Mouse (Mus musculus): ENCODE measurements around the gene Slc10a2.
"Not testable (repeated sequence)": the region's sequence is repeated elsewhere in the genome, so short reads cannot be mapped to it uniquely, and the experiment has no call there.

The Slc10a2 gene

DNA sequence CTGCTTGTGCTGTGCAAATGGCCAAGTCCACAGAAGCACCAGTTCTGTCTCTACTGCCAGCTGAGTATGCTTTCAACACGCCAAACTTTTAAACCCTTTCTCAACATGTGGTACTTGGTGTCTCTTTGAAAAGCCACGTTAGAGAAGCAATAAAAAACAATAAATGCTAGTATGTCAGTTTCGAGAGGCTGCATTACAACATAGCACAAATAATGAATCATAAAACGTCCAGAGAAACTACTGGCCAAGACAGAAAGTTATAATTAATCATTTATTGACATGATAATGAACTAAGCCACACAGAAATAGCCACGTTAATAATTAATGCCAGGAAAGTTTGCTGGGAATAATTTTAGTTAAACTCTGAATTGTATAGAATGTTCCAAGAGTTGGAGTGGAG is at the start of gene Slc10a2:
TSS of gene Slc10a2 (minus strand) at position 166 of the 400 bp plus-strand sequence.
- DNase-seq (ENCODE audit: extremely low spot score, low read depth, low spot score): no peak

DNA sequence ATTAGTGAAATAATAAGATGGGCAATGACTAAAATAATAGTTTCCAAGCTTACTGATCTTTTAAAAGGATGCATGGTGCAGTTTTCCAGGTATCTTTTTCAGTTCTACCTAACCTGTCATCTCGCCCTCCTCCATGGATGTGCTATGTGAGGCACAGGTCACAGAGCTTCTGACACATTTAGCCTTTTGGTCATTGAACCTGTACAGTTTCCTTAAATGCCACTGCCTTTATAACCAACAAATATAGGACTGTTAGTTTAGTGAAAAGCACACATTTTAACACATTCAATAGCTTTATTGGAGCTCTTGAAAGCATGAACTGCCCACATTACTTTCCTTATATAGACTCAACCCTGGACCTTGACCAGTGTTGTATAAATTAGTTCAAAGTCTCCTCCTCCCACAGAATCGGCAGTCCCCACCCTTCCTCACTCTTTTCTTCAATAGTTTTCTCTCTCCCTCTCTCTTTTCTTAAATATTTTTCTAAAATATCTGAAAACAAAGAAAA is 24.2 kb upstream of the Slc10a2 start:
- DNase-seq (ENCODE audit: extremely low spot score, low read depth, low spot score): no peak

GRCm38 (mm10) chr8:5106855-5107254 is 1.7 kb upstream of the Slc10a2 start:
- DNase-seq (ENCODE audit: extremely low spot score, low read depth, low spot score): no peak

GRCm38 (mm10) chr8:5095392-5095791 is 9.8 kb downstream of the Slc10a2 start:
- DNase-seq (ENCODE audit: extremely low spot score, low read depth, low spot score): no peak

GRCm38 (mm10) chr8:5093991-5094390 is 11.2 kb downstream of the Slc10a2 start:
- DNase-seq (ENCODE audit: extremely low spot score, low read depth, low spot score): not testable (repeated sequence)

DNA sequence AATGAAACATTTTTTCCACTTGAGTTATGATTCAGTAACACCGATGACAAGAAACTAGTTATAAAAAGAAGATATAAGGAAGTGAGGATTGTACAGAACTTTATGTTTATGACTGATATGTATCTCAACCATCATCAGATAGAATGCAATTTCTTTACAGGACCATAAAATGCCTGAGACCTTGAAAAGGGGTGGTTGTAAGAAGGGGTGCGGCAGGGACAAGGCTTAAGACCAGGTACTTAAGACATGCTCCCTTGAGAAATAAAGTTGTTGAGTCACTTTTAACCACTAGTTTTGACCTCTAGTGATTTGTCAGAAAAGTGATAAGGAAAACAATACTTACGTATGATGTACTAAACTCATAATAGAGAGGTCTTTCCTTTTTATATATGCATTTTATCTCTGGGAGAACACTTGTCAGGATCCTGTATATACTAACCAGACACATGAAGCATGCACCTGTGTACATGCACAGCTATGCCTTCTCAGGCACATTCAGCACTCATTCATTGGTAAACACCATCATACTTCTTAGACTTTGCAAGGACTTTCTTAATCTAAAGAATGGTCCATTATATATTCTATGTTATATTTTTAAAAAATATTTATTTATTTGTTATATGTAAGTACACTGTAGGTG is 31.4 kb downstream of the Slc10a2 start:
- DNase-seq (ENCODE audit: extremely low spot score, low read depth, low spot score): no peak

GRCm38 (mm10) chr8:5058888-5059287 is 46.3 kb downstream of the Slc10a2 start:
- no peak for DNase-seq (ENCODE audit: extremely low spot score, low read depth, low spot score)

DNA sequence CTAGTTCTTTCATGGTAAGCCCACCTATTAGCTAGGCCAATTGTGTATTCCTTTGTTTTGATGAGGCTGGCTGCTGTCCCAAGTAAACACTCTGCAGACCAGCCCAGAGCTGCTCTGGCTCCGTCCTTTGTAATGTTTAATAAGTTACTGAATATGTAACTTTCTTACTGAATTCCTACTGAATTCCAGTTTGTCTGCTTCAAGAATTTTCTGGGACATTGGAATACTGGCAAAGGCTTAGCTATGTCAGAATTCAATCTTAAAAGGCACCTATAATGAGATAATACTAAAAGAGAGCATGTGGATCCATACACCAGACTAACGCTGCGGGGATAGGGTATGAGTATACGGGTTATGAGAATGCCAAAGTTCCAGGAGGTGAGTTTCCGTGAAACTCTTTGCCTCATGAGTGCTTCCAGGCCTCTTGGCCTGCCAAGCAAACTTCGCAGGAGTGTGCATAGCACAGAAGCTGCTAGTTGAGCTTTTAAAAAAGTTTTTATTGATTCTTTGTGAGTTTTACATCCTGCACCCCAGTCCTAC is 60.7 kb downstream of the Slc10a2 start:
- not testable (repeated sequence) for DNase-seq (ENCODE audit: extremely low spot score, low read depth, low spot score)

GRCm38 (mm10) chr8:5038811-5039561 is 66.2 kb downstream of the Slc10a2 start:
- peak; percentile 73 for DNase-seq (ENCODE audit: extremely low spot score, low read depth, low spot score)

All from hindlimb bud, embryonic 11.5 days (tissue).